Mouse (Mus musculus) limb, embryonic 12.5 days (tissue): ENCODE measurements around the gene Ndrg2. TPM values are rescaled to one million over a fixed set of nuclear protein-coding genes. Genes with fewer than 3 reads are reported as not detected.
"Not testable (repeated sequence)": the region's sequence is repeated elsewhere in the genome, so short reads cannot be mapped to it uniquely, and the experiment has no call there.

Experiments
- ATAC-seq: fragments of 200-750 bp; cut with Nextera tagmentation; 2 replicates; pipeline ENCODE4 v1.8.0; 2017; ENCODE audit warnings: low read depth, moderate TSS enrichment; ENCODE audit not compliant: insufficient number of reproducible peaks, insufficient read depth, low FRiP score, low TSS enrichment
- H3K27ac ChIP-seq: fragments of 300-500 bp; sonication (generic); 2 replicates; pipeline ENCODE4 v1.5.1; 2016; ENCODE audit warnings: mild to moderate bottlenecking, moderate library complexity
- H3K27me3 ChIP-seq: fragments of 300-500 bp; sonication (generic); 2 replicates; pipeline ENCODE4 v1.6.1; 2016; ENCODE audit warnings: mild to moderate bottlenecking, moderate library complexity
- H3K36me3 ChIP-seq: fragments of 300-500 bp; sonication (generic); 2 replicates; pipeline ENCODE4 v1.6.1; 2016; ENCODE audit warnings: mild to moderate bottlenecking, moderate library complexity
- H3K4me1 ChIP-seq: fragments of 300-500 bp; sonication (generic); replicated peaks from 2 replicates; pipeline ENCODE4 v1.6.1; 2016
- H3K4me2 ChIP-seq: fragments of 300-500 bp; sonication (generic); 2 replicates; pipeline ENCODE4 v1.6.1; 2016; ENCODE audit warnings: mild to moderate bottlenecking, moderate library complexity
- H3K4me3 ChIP-seq: fragments of 300-500 bp; sonication (generic); replicated peaks from 2 replicates; pipeline ENCODE4 v1.5.1; 2016; ENCODE audit warnings: mild to moderate bottlenecking
- H3K9ac ChIP-seq: fragments of 300-500 bp; sonication (generic); replicated peaks from 2 replicates; pipeline ENCODE4 v1.6.1; 2016; ENCODE audit warnings: mild to moderate bottlenecking, moderate library complexity
- H3K9me3 ChIP-seq: fragments of 300-500 bp; sonication (generic); 2 replicates; pipeline ENCODE4 v1.6.1; 2016; ENCODE audit warnings: mild to moderate bottlenecking, moderate library complexity
- WGBS: fragments of 180-500 bp; shearing (Covaris S2); methylation state at CpG from one replicate; pipeline ENCODE4 v1.1.7; 2016; 5-methylcytosine and 5-hydroxymethylcytosine counted together
- polyA plus RNA-seq: library from polyadenylated mRNA; unstranded; fragments of >200 nt; fragmentation: Nextera tagmentation; extraction: Ambion mirVana; gene quantifications from 2 replicates; pipeline ENCODE4 v1.2.1, GENCODE M21; 2016

The Ndrg2 gene
- polyA plus RNA-seq, 1 experiment from 2014 or later, result 35.4 TPM

GRCm38 (mm10) chr14:51871741-51872140 is 42.2 kb downstream of the Ndrg2 start:
- no peaks in the 10 kb centered on the region for H3K27me3 ChIP-seq
- no peaks in the 10 kb centered on the region for H3K36me3 ChIP-seq
- no peaks in the 10 kb centered on the region for H3K4me1 ChIP-seq
- H3K27ac ChIP-seq, result no peak overlapping the region
- no peak overlapping the region for H3K4me3 ChIP-seq
- H3K4me2 ChIP-seq, result no peak overlapping the region
- no peak for ATAC-seq
- H3K9ac ChIP-seq, result no peak overlapping the region
- H3K9me3 ChIP-seq, result no peaks in the 10 kb centered on the region
- 78% methylated on average over 9 of the region's 9 CpGs for WGBS

- H3K4me2 ChIP-seq, result no peak overlapping the region
- no peaks in the 10 kb centered on the region for H3K4me1 ChIP-seq
- no peaks in the 10 kb centered on the region for H3K36me3 ChIP-seq
- ATAC-seq, result no peak
- H3K4me3 ChIP-seq, result no peak overlapping the region
- WGBS, result 71% methylated on average over 2 of the region's 2 CpGs
- H3K9ac ChIP-seq, result no peak overlapping the region
- no peaks in the 10 kb centered on the region for H3K27me3 ChIP-seq
- no peak overlapping the region for H3K27ac ChIP-seq
- H3K9me3 ChIP-seq, result no peaks in the 10 kb centered on the region
These were observed 43.2 kb downstream of the Ndrg2 start for GRCm38 (mm10) chr14:51870756-51871155.

GRCm38 (mm10) chr14:51863603-51864002 is 50.4 kb downstream of the Ndrg2 start:
- not testable (repeated sequence) for H3K36me3 ChIP-seq, H3K9ac ChIP-seq, ATAC-seq, H3K4me2 ChIP-seq, H3K4me3 ChIP-seq, H3K27me3 ChIP-seq, H3K4me1 ChIP-seq, H3K9me3 ChIP-seq, H3K27ac ChIP-seq
- 0% methylated on average over 1 of the region's 1 CpGs for WGBS

- H3K27ac ChIP-seq, H3K9ac ChIP-seq, H3K4me2 ChIP-seq, H3K36me3 ChIP-seq, ATAC-seq, H3K9me3 ChIP-seq, H3K27me3 ChIP-seq, H3K4me3 ChIP-seq, H3K4me1 ChIP-seq: not testable (repeated sequence)
- WGBS, result 84% methylated on average over 7 of the region's 7 CpGs
These were observed 58.7 kb downstream of the Ndrg2 start for GRCm38 (mm10) chr14:51855280-51855679.

Other genes with a start within 250 kb of the Ndrg2 start
- gene Gm17079, start 218.7 kb downstream of the Ndrg2 start, polyA plus RNA-seq, result not detected in 2 replicates
- gene Gm5800, start 197.0 kb downstream of the Ndrg2 start, polyA plus RNA-seq, result not detected in 2 replicates
- gene Ang4, start 140.6 kb downstream of the Ndrg2 start, polyA plus RNA-seq, result not detected in 2 replicates
- gene AY358078, start 114.1 kb downstream of the Ndrg2 start, polyA plus RNA-seq, result not detected in 2 replicates
- not detected in 2 replicates for gene Ear6, start 60.5 kb downstream of the Ndrg2 start, polyA plus RNA-seq
- gene Mettl17, start 29.3 kb downstream of the Ndrg2 start, polyA plus RNA-seq, result 59.9 and 64.0 TPM in 2 replicates
- gene Slc39a2, start 21.3 kb downstream of the Ndrg2 start, polyA plus RNA-seq, result 0.48 and 0.74 TPM in 2 replicates
- not detected in 2 replicates for gene Tppp2, start 4.3 kb upstream of the Ndrg2 start, polyA plus RNA-seq
- not detected in 2 replicates for gene Rnase13, start 8.6 kb upstream of the Ndrg2 start, polyA plus RNA-seq
- gene Arhgef40, start 70.6 kb upstream of the Ndrg2 start, polyA plus RNA-seq, result 241 and 253 TPM in 2 replicates
- 1.00 and 1.2 TPM in 2 replicates for gene Tmem253, start 101.5 kb upstream of the Ndrg2 start, polyA plus RNA-seq
- 51.7 and 60.9 TPM in 2 replicates for gene Zfp219, start 106.6 kb upstream of the Ndrg2 start, polyA plus RNA-seq
- gene Olfr221, start 128.3 kb upstream of the Ndrg2 start, polyA plus RNA-seq, result not detected in 2 replicates
- 852 and 869 TPM in 2 replicates for gene Hnrnpc, start 189.9 kb upstream of the Ndrg2 start, polyA plus RNA-seq
- 72.7 and 84.1 TPM in 2 replicates for gene Rpgrip1, start 196.5 kb upstream of the Ndrg2 start, polyA plus RNA-seq